Mouse (Mus musculus): ENCODE results near the gene Slc4a2.

The Slc4a2 gene

GRCm38 (mm10) chr5:24426556-24427284 lies 3.1 kb downstream of the Slc4a2 start:
- DNase-seq (ENCODE audit: low read depth, low spot score): no peak

- no peak for DNase-seq (ENCODE audit: low read depth, low spot score)
These were observed 3.6 kb downstream of the Slc4a2 start for GRCm38 (mm10) chr5:24427285-24427633.

- DNase-seq (ENCODE audit: low read depth, low spot score): no peak
These were observed 4.4 kb downstream of the Slc4a2 start for GRCm38 (mm10) chr5:24427981-24428402.

- DNase-seq (ENCODE audit: low read depth, low spot score): no peak
These were observed 5.0 kb downstream of the Slc4a2 start for GRCm38 (mm10) chr5:24428596-24428995.

- DNase-seq (ENCODE audit: low read depth, low spot score): no peak
These were observed 10.4 kb downstream of the Slc4a2 start for GRCm38 (mm10) chr5:24433993-24434392.

GRCm38 (mm10) chr5:24441187-24441586 lies 17.6 kb downstream of the Slc4a2 start:
- DNase-seq (ENCODE audit: low read depth, low spot score): no peak

- DNase-seq (ENCODE audit: low read depth, low spot score): no peak
These were observed 18.4 kb downstream of the Slc4a2 start for GRCm38 (mm10) chr5:24442029-24442428.

GRCm38 (mm10) chr5:24443204-24443603 lies 19.6 kb downstream of the Slc4a2 start:
- no peak for DNase-seq (ENCODE audit: low read depth, low spot score)

- no peak for DNase-seq (ENCODE audit: low read depth, low spot score)
These were observed 20.3 kb downstream of the Slc4a2 start for GRCm38 (mm10) chr5:24443927-24444326.

GRCm38 (mm10) chr5:24444746-24445427 lies 21.2 kb downstream of the Slc4a2 start, which contains the start of gene Fastk:
Fastk (minus strand) TSS chr5:24445287.
- peak; percentile 95 for DNase-seq (ENCODE audit: low read depth, low spot score)

- no peak for DNase-seq (ENCODE audit: low read depth, low spot score)
These were observed 21.9 kb downstream of the Slc4a2 start for GRCm38 (mm10) chr5:24445428-24446080.

GRCm38 (mm10) chr5:24446630-24447029 lies 23.0 kb downstream of the Slc4a2 start:
- DNase-seq (ENCODE audit: low read depth, low spot score): no peak

- DNase-seq (ENCODE audit: low read depth, low spot score): peak; percentile 91
These were observed 24.1 kb downstream of the Slc4a2 start, which contains the start of gene Tmub1 for GRCm38 (mm10) chr5:24447624-24448298. Tmub1 (minus strand) TSS chr5:24447854.

- DNase-seq (ENCODE audit: low read depth, low spot score): peak; percentile 94
These were observed 27.8 kb downstream of the Slc4a2 start for GRCm38 (mm10) chr5:24451264-24452029.

GRCm38 (mm10) chr5:24452030-24452690 lies 28.5 kb downstream of the Slc4a2 start, which contains the start of gene Agap3:
Agap3 (plus strand) TSS chr5:24452177.
- DNase-seq (ENCODE audit: low read depth, low spot score): peak; percentile 67

- DNase-seq (ENCODE audit: low read depth, low spot score): peak; percentile 44
These were observed 29.1 kb downstream of the Slc4a2 start for GRCm38 (mm10) chr5:24452691-24453233.

- no peak for DNase-seq (ENCODE audit: low read depth, low spot score)
These were observed 29.8 kb downstream of the Slc4a2 start for GRCm38 (mm10) chr5:24453283-24453984.

- DNase-seq (ENCODE audit: low read depth, low spot score): no peak
These were observed 30.3 kb downstream of the Slc4a2 start for GRCm38 (mm10) chr5:24453985-24454303.

- DNase-seq (ENCODE audit: low read depth, low spot score): no peak
These were observed 31.4 kb downstream of the Slc4a2 start for GRCm38 (mm10) chr5:24455076-24455475.

GRCm38 (mm10) chr5:24455613-24456012 lies 32.0 kb downstream of the Slc4a2 start:
- DNase-seq (ENCODE audit: low read depth, low spot score): no peak

Data from CD4-positive, CD25-positive, alpha-beta regulatory T cell, adult 2 months (primary cell).